Mouse (Mus musculus): ENCODE data around the gene Edf1. TPM values are rescaled to one million over a fixed set of nuclear protein-coding genes. Genes with fewer than 3 reads are reported as not detected.

Edf1 gene
- 342 and 346 TPM in 2 replicates for polyA plus RNA-seq (2014; fragmentation: Nextera tagmentation; extraction: Ambion mirVana)

GRCm38 (mm10) chr2:25557221-25557963 lies at the start of gene Edf1:
Edf1 (plus strand) TSS chr2:25557847.
- H3K9me3 ChIP-seq (ENCODE audit: control insufficient read depth, low read depth, low read length) = no peaks in the 10 kb centered on the region
- peak within 1 kb of the TSS; percentile 96 for H3K4me2 ChIP-seq (replicated peaks; ENCODE audit: low read depth, low read length)
- peak within 1 kb of the TSS; percentile 80 for H3K9ac ChIP-seq (replicated peaks; ENCODE audit: low read depth, low read length)
- peak; percentile 98 for ATAC-seq (ENCODE audit: insufficient number of reproducible peaks, insufficient read depth, low FRiP score, low read depth)
- H3K36me3 ChIP-seq (ENCODE audit: control insufficient read depth, insufficient read depth, low read length) = peaks cover 24% of the 10 kb centered on the region
- peak within 1 kb of the TSS; percentile 95 for H3K4me3 ChIP-seq (ENCODE audit: low read depth, low read length)
- peaks cover 16% of the 10 kb centered on the region for H3K4me1 ChIP-seq (ENCODE audit: control insufficient read depth, insufficient read depth, low read length)
- peak within 1 kb of the TSS; percentile 55; the same call in 1 of the 2 replicates for H3K27ac ChIP-seq (ENCODE audit: low read length)
- whole genome bisulfite sequencing = under 1% methylated on average over 61 of the region's 61 CpGs
- no peaks in the 10 kb centered on the region for H3K27me3 ChIP-seq (ENCODE audit: control insufficient read depth, insufficient read depth, low read length)

- H3K4me2 ChIP-seq (replicated peaks; ENCODE audit: low read depth, low read length) = no peak overlapping the region
- no peaks in the 10 kb centered on the region for H3K4me1 ChIP-seq (ENCODE audit: control insufficient read depth, insufficient read depth, low read length)
- H3K36me3 ChIP-seq (ENCODE audit: control insufficient read depth, insufficient read depth, low read length) = peaks cover 6% of the 10 kb centered on the region
- H3K27ac ChIP-seq (ENCODE audit: low read length) = no peak overlapping the region
- no peaks in the 10 kb centered on the region for H3K27me3 ChIP-seq (ENCODE audit: control insufficient read depth, insufficient read depth, low read length)
- 55% methylated on average over 3 of the region's 3 CpGs for WGBS
- ATAC-seq (ENCODE audit: insufficient number of reproducible peaks, insufficient read depth, low FRiP score, low read depth) = no peak
- H3K9me3 ChIP-seq (ENCODE audit: control insufficient read depth, low read depth, low read length) = no peaks in the 10 kb centered on the region
- H3K9ac ChIP-seq (replicated peaks; ENCODE audit: low read depth, low read length) = no peak overlapping the region
- H3K4me3 ChIP-seq (ENCODE audit: low read depth, low read length) = no peak overlapping the region
Observed at GRCm38 (mm10) chr2:25509912-25510311, 47.7 kb upstream of the Edf1 start.

GRCm38 (mm10) chr2:25526510-25527302 lies 30.9 kb upstream of the Edf1 start:
- ATAC-seq (ENCODE audit: insufficient number of reproducible peaks, insufficient read depth, low FRiP score, low read depth) = no peak
- Histone ChIP-seq H3K27ac (ENCODE audit: low read length) (no peak overlapping the region), H3K4me3 (ENCODE audit: low read depth, low read length) (no peak overlapping the region), H3K27me3 (ENCODE audit: control insufficient read depth, insufficient read depth, low read length) (no peaks in the 10 kb centered on the region), H3K36me3 (ENCODE audit: control insufficient read depth, insufficient read depth, low read length) (peaks cover 70% of the 10 kb centered on the region), H3K9me3 (ENCODE audit: control insufficient read depth, low read depth, low read length) (no peaks in the 10 kb centered on the region), H3K9ac (replicated peaks; ENCODE audit: low read depth, low read length) (no peak overlapping the region), H3K4me2 (replicated peaks; ENCODE audit: low read depth, low read length) (no peak overlapping the region), H3K4me1 (ENCODE audit: control insufficient read depth, insufficient read depth, low read length) (no peaks in the 10 kb centered on the region)
- 89% methylated on average over 9 of the region's 9 CpGs for WGBS

GRCm38 (mm10) chr2:25533707-25534106 lies 23.9 kb upstream of the Edf1 start:
- Histone ChIP-seq H3K36me3 (ENCODE audit: control insufficient read depth, insufficient read depth, low read length) (peaks cover 48% of the 10 kb centered on the region), H3K9ac (replicated peaks; ENCODE audit: low read depth, low read length) (no peak overlapping the region), H3K4me2 (replicated peaks; ENCODE audit: low read depth, low read length) (no peak overlapping the region), H3K27ac (ENCODE audit: low read length) (no peak overlapping the region), H3K4me1 (ENCODE audit: control insufficient read depth, insufficient read depth, low read length) (no peaks in the 10 kb centered on the region), H3K27me3 (ENCODE audit: control insufficient read depth, insufficient read depth, low read length) (no peaks in the 10 kb centered on the region), H3K4me3 (ENCODE audit: low read depth, low read length) (no peak overlapping the region), H3K9me3 (ENCODE audit: control insufficient read depth, low read depth, low read length) (no peaks in the 10 kb centered on the region)
- no peak for ATAC-seq (ENCODE audit: insufficient number of reproducible peaks, insufficient read depth, low FRiP score, low read depth)
- 93% methylated on average over 2 of the region's 2 CpGs for WGBS

- 87% methylated on average over 3 of the region's 3 CpGs for WGBS
- H3K4me3 ChIP-seq (ENCODE audit: low read depth, low read length) = no peak overlapping the region
- H3K9ac ChIP-seq (replicated peaks; ENCODE audit: low read depth, low read length) = no peak overlapping the region
- H3K27ac ChIP-seq (ENCODE audit: low read length) = no peak overlapping the region
- H3K4me1 ChIP-seq (ENCODE audit: control insufficient read depth, insufficient read depth, low read length) = no peaks in the 10 kb centered on the region
- H3K36me3 ChIP-seq (ENCODE audit: control insufficient read depth, insufficient read depth, low read length) = peaks cover 42% of the 10 kb centered on the region
- ATAC-seq (ENCODE audit: insufficient number of reproducible peaks, insufficient read depth, low FRiP score, low read depth) = no peak
- no peaks in the 10 kb centered on the region for H3K27me3 ChIP-seq (ENCODE audit: control insufficient read depth, insufficient read depth, low read length)
- H3K4me2 ChIP-seq (replicated peaks; ENCODE audit: low read depth, low read length) = no peak overlapping the region
- no peaks in the 10 kb centered on the region for H3K9me3 ChIP-seq (ENCODE audit: control insufficient read depth, low read depth, low read length)
Observed at GRCm38 (mm10) chr2:25534178-25534865, 23.3 kb upstream of the Edf1 start.

GRCm38 (mm10) chr2:25534866-25535182 lies 22.8 kb upstream of the Edf1 start:
- no peak overlapping the region for H3K9ac ChIP-seq (replicated peaks; ENCODE audit: low read depth, low read length)
- no peak overlapping the region for H3K27ac ChIP-seq (ENCODE audit: low read length)
- WGBS = 96% methylated on average over 2 of the region's 2 CpGs
- no peak overlapping the region for H3K4me3 ChIP-seq (ENCODE audit: low read depth, low read length)
- H3K27me3 ChIP-seq (ENCODE audit: control insufficient read depth, insufficient read depth, low read length) = no peaks in the 10 kb centered on the region
- peaks cover 39% of the 10 kb centered on the region for H3K36me3 ChIP-seq (ENCODE audit: control insufficient read depth, insufficient read depth, low read length)
- H3K4me1 ChIP-seq (ENCODE audit: control insufficient read depth, insufficient read depth, low read length) = no peaks in the 10 kb centered on the region
- H3K4me2 ChIP-seq (replicated peaks; ENCODE audit: low read depth, low read length) = no peak overlapping the region
- no peak for ATAC-seq (ENCODE audit: insufficient number of reproducible peaks, insufficient read depth, low FRiP score, low read depth)
- H3K9me3 ChIP-seq (ENCODE audit: control insufficient read depth, low read depth, low read length) = no peaks in the 10 kb centered on the region

GRCm38 (mm10) chr2:25536531-25536930 lies 21.1 kb upstream of the Edf1 start:
- Histone ChIP-seq H3K27ac (ENCODE audit: low read length) (no peak overlapping the region), H3K4me1 (ENCODE audit: control insufficient read depth, insufficient read depth, low read length) (no peaks in the 10 kb centered on the region), H3K36me3 (ENCODE audit: control insufficient read depth, insufficient read depth, low read length) (peaks cover 29% of the 10 kb centered on the region), H3K4me2 (replicated peaks; ENCODE audit: low read depth, low read length) (no peak overlapping the region), H3K9ac (replicated peaks; ENCODE audit: low read depth, low read length) (no peak overlapping the region), H3K4me3 (ENCODE audit: low read depth, low read length) (no peak overlapping the region), H3K27me3 (ENCODE audit: control insufficient read depth, insufficient read depth, low read length) (no peaks in the 10 kb centered on the region), H3K9me3 (ENCODE audit: control insufficient read depth, low read depth, low read length) (no peaks in the 10 kb centered on the region)
- ATAC-seq (ENCODE audit: insufficient number of reproducible peaks, insufficient read depth, low FRiP score, low read depth) = no peak
- WGBS = 80% methylated on average over 8 of the region's 8 CpGs

- no peak overlapping the region for H3K9ac ChIP-seq (replicated peaks; ENCODE audit: low read depth, low read length)
- no peak overlapping the region for H3K27ac ChIP-seq (ENCODE audit: low read length)
- no peak for ATAC-seq (ENCODE audit: insufficient number of reproducible peaks, insufficient read depth, low FRiP score, low read depth)
- H3K27me3 ChIP-seq (ENCODE audit: control insufficient read depth, insufficient read depth, low read length) = no peaks in the 10 kb centered on the region
- H3K9me3 ChIP-seq (ENCODE audit: control insufficient read depth, low read depth, low read length) = no peaks in the 10 kb centered on the region
- peaks cover 1% of the 10 kb centered on the region for H3K4me1 ChIP-seq (ENCODE audit: control insufficient read depth, insufficient read depth, low read length)
- H3K4me2 ChIP-seq (replicated peaks; ENCODE audit: low read depth, low read length) = no peak overlapping the region
- 95% methylated on average over 4 of the region's 4 CpGs for WGBS
- H3K4me3 ChIP-seq (ENCODE audit: low read depth, low read length) = no peak overlapping the region
- peaks cover 21% of the 10 kb centered on the region for H3K36me3 ChIP-seq (ENCODE audit: control insufficient read depth, insufficient read depth, low read length)
Observed at GRCm38 (mm10) chr2:25540541-25540948, 17.1 kb upstream of the Edf1 start.
